Mouse (Mus musculus) forebrain, embryonic 16.5 days (tissue): ENCODE measurements around the gene Ssh2. TPM values are rescaled to one million over a fixed set of nuclear protein-coding genes. Genes with fewer than 3 reads are reported as not detected.
A peak's percentile ranks its signal among the peaks of the same experiment; 100 is the strongest.

ENCODE experiments used
- ATAC-seq: fragments of 200-750 bp; cut with Nextera tagmentation; 2 replicates; pipeline ENCODE4 v1.8.0; 2017; ENCODE audit warnings: mild to moderate bottlenecking, moderate library complexity
- H3K27ac ChIP-seq: fragments of 300-500 bp; sonication (generic); 2 replicates; pipeline ENCODE4 v1.5.1; 2014; ENCODE audit warnings: low read length, control low read depth
- H3K27me3 ChIP-seq: fragments of 300-500 bp; sonication (generic); replicated peaks from 2 replicates; pipeline ENCODE4 v1.6.1; 2014; ENCODE audit warnings: low read length; ENCODE audit not compliant: control insufficient read depth, insufficient read depth
- H3K36me3 ChIP-seq: fragments of 300-500 bp; sonication (generic); 2 replicates; pipeline ENCODE4 v1.6.1; 2014; ENCODE audit not compliant: control insufficient read depth, insufficient read depth
- H3K4me1 ChIP-seq: fragments of 300-500 bp; sonication (generic); replicated peaks from 2 replicates; pipeline ENCODE4 v1.6.1; 2014; ENCODE audit warnings: low read length; ENCODE audit not compliant: control insufficient read depth, insufficient read depth
- H3K4me2 ChIP-seq: fragments of 300-500 bp; sonication (generic); 2 replicates; pipeline ENCODE4 v1.6.1; 2014; ENCODE audit warnings: mild to moderate bottlenecking, low read length, control low read depth
- H3K4me3 ChIP-seq: fragments of 300-500 bp; sonication (generic); replicated peaks from 2 replicates; pipeline ENCODE4 v1.5.1; 2014; ENCODE audit warnings: mild to moderate bottlenecking, low read length, control low read depth
- H3K9ac ChIP-seq: fragments of 300-500 bp; sonication (generic); replicated peaks from 2 replicates; pipeline ENCODE4 v1.6.1; 2014; ENCODE audit warnings: low read depth, low read length, control low read depth
- H3K9me3 ChIP-seq: fragments of 300-500 bp; sonication (generic); 2 replicates; pipeline ENCODE4 v1.6.1; 2016; ENCODE audit warnings: low read length; ENCODE audit not compliant: control insufficient read depth
- WGBS: fragments of 180-500 bp; shearing (Covaris S2); extraction: QIAGEN DNeasy Blood & Tissue Kit; methylation state at CpG from one replicate; pipeline ENCODE4 v1.1.7; 2014; 5-methylcytosine and 5-hydroxymethylcytosine counted together
- polyA plus RNA-seq: library from polyadenylated mRNA; unstranded; fragments of >200 nt; fragmentation: Nextera tagmentation; extraction: Ambion mirVana; gene quantifications from 2 replicates; pipeline ENCODE4 v1.2.1, GENCODE M21; 2015

The Ssh2 gene
- 21.3 and 22.1 TPM in 2 replicates for polyA plus RNA-seq

GRCm38 (mm10) chr11:77215951-77216760, at the start of gene Ssh2:
Gene Ssh2 (plus strand): TSS chr11:77216287.
- WGBS = 0% methylated on average over 68 of the region's 82 CpGs

GRCm38 (mm10) chr11:77173731-77174130, 42.4 kb upstream of the Ssh2 start:
- 50% methylated on average over 4 of the region's 4 CpGs for WGBS
- no peak overlapping the region for H3K4me2 ChIP-seq
- H3K36me3 ChIP-seq = no peaks in the 10 kb centered on the region
- no peaks in the 10 kb centered on the region; the same call in 1 of the 2 replicates for H3K9me3 ChIP-seq
- H3K4me1 ChIP-seq = no peaks in the 10 kb centered on the region; the same call in 1 of the 2 replicates
- no peak for ATAC-seq
- no peak overlapping the region for H3K27ac ChIP-seq
- H3K4me3 ChIP-seq = no peak overlapping the region
- H3K27me3 ChIP-seq = no peaks in the 10 kb centered on the region
- H3K9ac ChIP-seq = no peak overlapping the region

More at GRCm38 (mm10) chr11:77215951-77216760, at the start of gene Ssh2:
- ATAC-seq = peak; percentile 92
- peak within 1 kb of the TSS; percentile 91 for H3K4me3 ChIP-seq
- peak within 1 kb of the TSS; percentile 100 for H3K27ac ChIP-seq
- H3K4me1 ChIP-seq = peaks cover 10% of the 10 kb centered on the region
- H3K9me3 ChIP-seq = no peaks in the 10 kb centered on the region
- H3K9ac ChIP-seq = peak within 1 kb of the TSS; percentile 98
- peak within 1 kb of the TSS; percentile 68 for H3K4me2 ChIP-seq
- no peaks in the 10 kb centered on the region for H3K36me3 ChIP-seq
- no peaks in the 10 kb centered on the region for H3K27me3 ChIP-seq

- H3K9ac ChIP-seq = no peak overlapping the region
- no peak for ATAC-seq
- no peaks in the 10 kb centered on the region; the same call in 1 of the 2 replicates for H3K4me1 ChIP-seq
- H3K4me3 ChIP-seq = no peak overlapping the region
- no peak overlapping the region for H3K4me2 ChIP-seq
- H3K27me3 ChIP-seq = no peaks in the 10 kb centered on the region
- no peak overlapping the region for H3K27ac ChIP-seq
- H3K36me3 ChIP-seq = no peaks in the 10 kb centered on the region
- no peaks in the 10 kb centered on the region; the same call in 1 of the 2 replicates for H3K9me3 ChIP-seq
- WGBS = 44% methylated on average over 7 of the region's 7 CpGs
Observed at GRCm38 (mm10) chr11:77174531-77174930, 41.6 kb upstream of the Ssh2 start.

DNA sequence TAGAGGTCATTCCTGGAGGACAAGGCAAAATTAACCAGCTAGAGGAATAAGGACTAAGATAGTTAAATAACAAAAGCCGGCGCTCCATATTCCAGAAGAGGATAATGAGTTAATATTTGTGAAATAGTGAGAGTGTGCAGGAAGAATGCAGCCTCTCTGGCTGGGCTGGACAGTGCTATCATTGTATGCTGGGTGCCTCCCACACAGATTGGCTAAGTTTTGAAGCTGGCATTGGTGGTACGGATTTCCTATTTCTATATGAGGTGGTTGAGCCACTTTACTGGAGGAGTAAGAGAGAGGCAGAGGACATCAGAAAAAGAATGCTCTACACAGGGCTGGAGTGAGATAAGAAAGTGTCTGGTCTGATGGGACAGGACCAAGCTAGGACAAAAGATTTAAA, 36.3 kb upstream of the Ssh2 start:
- 91% methylated on average over 3 of the region's 3 CpGs for WGBS
- no peak overlapping the region for H3K4me3 ChIP-seq
- no peak overlapping the region for H3K27ac ChIP-seq

GRCm38 (mm10) chr11:77180886-77181285, 35.2 kb upstream of the Ssh2 start:
- no peak overlapping the region for H3K9ac ChIP-seq
- no peaks in the 10 kb centered on the region for H3K36me3 ChIP-seq
- peaks cover 17% of the 10 kb centered on the region for H3K4me1 ChIP-seq
- 20% methylated on average over 4 of the region's 4 CpGs for WGBS
- H3K9me3 ChIP-seq = no peaks in the 10 kb centered on the region; the same call in 1 of the 2 replicates
- no peak overlapping the region for H3K27ac ChIP-seq
- H3K27me3 ChIP-seq = no peaks in the 10 kb centered on the region
- H3K4me3 ChIP-seq = no peak overlapping the region
- peak; percentile 62; the same call in 1 of the 2 replicates for ATAC-seq
- no peak overlapping the region for H3K4me2 ChIP-seq

More for the DNA sequence above, 36.3 kb upstream of the Ssh2 start:
- Histone ChIP-seq H3K9ac (no peak overlapping the region), H3K4me2 (no peak overlapping the region), H3K36me3 (no peaks in the 10 kb centered on the region), H3K4me1 (peaks cover 17% of the 10 kb centered on the region), H3K9me3 (no peaks in the 10 kb centered on the region; the same call in 1 of the 2 replicates), H3K27me3 (no peaks in the 10 kb centered on the region)
- ATAC-seq = no peak

- Histone ChIP-seq H3K9me3 (no peaks in the 10 kb centered on the region; the same call in 1 of the 2 replicates), H3K27me3 (no peaks in the 10 kb centered on the region), H3K36me3 (no peaks in the 10 kb centered on the region), H3K4me1 (peaks cover 17% of the 10 kb centered on the region), H3K9ac (no peak overlapping the region), H3K4me2 (no peak overlapping the region), H3K27ac (no peak overlapping the region), H3K4me3 (no peak overlapping the region)
- 66% methylated on average over 5 of the region's 5 CpGs for WGBS
- no peak for ATAC-seq
Observed at GRCm38 (mm10) chr11:77181528-77181927, 34.6 kb upstream of the Ssh2 start.

- no peaks in the 10 kb centered on the region; the same call in 1 of the 2 replicates for H3K9me3 ChIP-seq
- no peaks in the 10 kb centered on the region for H3K27me3 ChIP-seq
- H3K4me1 ChIP-seq = peaks cover 17% of the 10 kb centered on the region
- no peak overlapping the region for H3K4me3 ChIP-seq
- no peak overlapping the region for H3K4me2 ChIP-seq
- no peaks in the 10 kb centered on the region for H3K36me3 ChIP-seq
- H3K9ac ChIP-seq = no peak overlapping the region
- ATAC-seq = no peak
- WGBS = 74% methylated on average over 2 of the region's 2 CpGs
- H3K27ac ChIP-seq = no peak overlapping the region
Observed at GRCm38 (mm10) chr11:77182041-77182440, 34.0 kb upstream of the Ssh2 start.

- H3K4me2 ChIP-seq = no peak overlapping the region
- 10% methylated on average over 2 of the region's 2 CpGs for WGBS
- no peak for ATAC-seq
Observed at GRCm38 (mm10) chr11:77182616-77183015, 33.5 kb upstream of the Ssh2 start.

DNA sequence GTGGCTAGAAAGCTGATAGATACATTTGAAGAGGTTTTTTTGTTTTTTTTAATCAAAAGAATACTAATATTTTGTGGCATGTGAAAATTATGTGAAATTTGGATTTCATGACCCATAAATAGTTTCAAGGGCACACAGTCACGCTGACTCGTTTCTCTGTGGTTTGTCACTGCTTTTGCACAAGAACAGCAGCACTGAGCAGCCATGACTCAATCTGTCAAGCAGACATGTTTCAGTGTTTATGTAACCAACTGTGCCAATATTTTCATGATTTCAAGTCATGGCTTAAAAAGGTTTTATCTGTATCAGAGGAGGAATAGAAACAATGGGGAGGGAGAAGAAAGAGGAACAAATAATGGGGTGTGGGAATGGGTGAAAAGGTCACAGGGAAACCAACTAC, 31.2 kb upstream of the Ssh2 start:
- WGBS = 29% methylated on average over 2 of the region's 2 CpGs
- H3K4me1 ChIP-seq = peaks cover 17% of the 10 kb centered on the region

More at GRCm38 (mm10) chr11:77182616-77183015, 33.5 kb upstream of the Ssh2 start:
- no peak overlapping the region for H3K9ac ChIP-seq
- no peaks in the 10 kb centered on the region for H3K36me3 ChIP-seq
- H3K9me3 ChIP-seq = no peaks in the 10 kb centered on the region
- peaks cover 17% of the 10 kb centered on the region for H3K4me1 ChIP-seq
- no peak overlapping the region for H3K4me3 ChIP-seq
- H3K27ac ChIP-seq = no peak overlapping the region
- H3K27me3 ChIP-seq = no peaks in the 10 kb centered on the region

More for the DNA sequence above, 31.2 kb upstream of the Ssh2 start:
- Histone ChIP-seq H3K9me3 (no peaks in the 10 kb centered on the region), H3K27me3 (no peaks in the 10 kb centered on the region), H3K4me3 (no peak overlapping the region), H3K4me2 (no peak overlapping the region), H3K9ac (no peak overlapping the region), H3K27ac (no peak overlapping the region), H3K36me3 (no peaks in the 10 kb centered on the region)
- no peak for ATAC-seq
